Mouse (Mus musculus) spleen, postnatal 4 days (tissue): ENCODE data around the gene Adcy3.
"Not testable (repeated sequence)": the region's sequence is repeated elsewhere in the genome, so short reads cannot be mapped to it uniquely, and the experiment has no call there.

Experiments used
- DNase-seq, 2 experiments: peaks; one replicate each; pipeline ENCODE4 v3.0.0; 2022; ENCODE audit warnings: low spot score in 2 of 2

Gene Adcy3

DNA sequence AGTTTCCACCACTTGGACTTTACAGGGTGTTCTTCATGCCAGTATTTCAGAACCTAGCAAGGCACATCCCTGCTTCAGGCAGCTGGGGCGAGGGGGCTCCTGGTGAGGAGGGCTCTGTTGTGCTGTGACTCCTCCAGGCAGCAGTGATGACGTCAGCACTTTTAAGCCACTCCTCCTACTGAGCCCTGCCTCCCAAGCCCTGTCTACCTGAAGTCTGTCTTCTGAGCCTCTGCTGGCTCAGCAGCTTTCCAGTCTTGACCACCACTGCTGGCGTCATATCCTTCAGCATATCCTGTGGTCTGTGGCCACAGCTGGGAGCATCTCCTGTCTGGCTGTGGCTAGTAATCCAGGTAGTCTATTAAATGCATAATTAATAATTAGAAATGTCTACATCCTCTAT, 47.6 kb downstream of the Adcy3 start:
- no peak for DNase-seq

DNA sequence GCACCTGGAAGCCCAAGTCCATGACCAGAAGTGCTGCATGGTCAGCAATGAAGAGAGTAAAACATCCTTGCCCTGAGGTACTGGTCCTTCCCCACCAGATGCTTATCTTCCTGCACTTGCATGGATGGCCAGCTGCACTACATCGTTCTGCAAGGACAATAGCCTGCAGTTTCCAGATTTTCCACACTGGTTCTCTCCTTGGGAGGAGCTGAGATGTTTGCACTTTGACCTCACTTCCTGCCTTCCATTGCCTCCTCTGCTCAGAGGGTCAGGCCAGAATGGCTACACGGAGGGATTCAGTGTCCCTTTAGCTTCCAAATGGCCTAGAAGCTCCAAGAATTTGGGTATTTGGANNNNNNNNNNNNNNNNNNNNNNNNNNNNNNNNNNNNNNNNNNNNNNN, 51.7 kb downstream of the Adcy3 start:
- DNase-seq = no peak

DNA sequence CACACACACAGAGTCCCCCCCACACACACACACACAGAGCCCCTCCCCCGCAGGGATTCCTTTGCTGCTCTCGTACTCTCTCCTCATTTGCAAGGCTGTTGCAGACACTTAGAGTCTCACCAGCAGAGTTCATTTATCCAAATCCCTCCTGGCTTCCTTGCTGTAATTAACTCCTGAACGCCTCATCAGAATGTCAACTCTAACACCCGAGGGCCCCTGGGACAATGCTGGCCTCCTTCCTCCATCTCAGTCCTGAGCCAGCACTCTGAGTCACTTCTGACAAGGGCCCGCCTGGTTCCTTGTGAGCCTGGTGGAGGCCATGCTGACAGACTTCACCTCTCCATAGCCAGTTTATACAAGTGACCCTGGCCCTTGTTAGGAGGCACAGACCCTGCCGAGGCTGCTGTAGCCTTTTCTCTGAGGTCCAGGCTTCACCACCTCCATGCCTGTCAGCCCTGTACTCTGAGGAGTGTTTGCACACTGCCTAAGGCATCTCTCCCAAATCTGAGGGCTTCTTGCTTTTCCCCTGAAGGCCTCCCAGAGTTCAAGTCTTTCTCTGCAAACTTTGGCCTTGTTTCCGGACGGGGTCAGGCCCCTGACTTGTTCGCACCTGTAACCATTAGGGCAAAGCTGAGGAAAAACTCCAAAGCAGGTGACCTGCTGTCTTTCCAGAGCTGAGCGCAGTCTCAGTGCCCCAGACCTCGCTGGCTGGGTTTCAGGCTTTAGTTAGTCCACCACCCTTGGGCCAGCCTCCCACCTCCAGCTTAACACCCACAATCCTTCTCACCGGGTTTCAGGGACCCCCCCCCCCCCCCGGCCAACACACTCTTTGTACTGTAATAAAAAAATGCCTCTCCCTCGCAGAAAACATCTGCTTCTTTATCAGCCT, 55.5 kb downstream of the Adcy3 start:
- no peak for DNase-seq

DNA sequence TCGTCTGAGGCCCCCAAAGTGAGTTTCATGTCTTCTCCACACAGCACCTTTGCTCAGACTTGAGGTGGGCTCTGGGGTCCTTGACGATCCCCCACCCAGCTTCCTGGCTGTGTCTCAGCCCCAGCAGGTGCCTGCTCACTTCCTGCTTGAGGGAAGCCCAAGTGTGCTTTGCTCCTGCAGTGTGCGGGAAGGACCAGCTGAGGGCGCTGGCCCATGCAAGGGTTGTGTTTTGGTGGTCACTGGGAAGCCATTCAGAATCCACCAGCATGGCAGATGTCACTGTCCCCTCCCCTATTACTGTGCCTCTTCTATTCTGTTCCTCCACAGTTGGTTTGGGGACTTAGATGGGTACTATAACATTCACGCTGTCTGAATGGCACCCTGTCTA, 56.2 kb downstream of the Adcy3 start:
- no peak for DNase-seq

DNA sequence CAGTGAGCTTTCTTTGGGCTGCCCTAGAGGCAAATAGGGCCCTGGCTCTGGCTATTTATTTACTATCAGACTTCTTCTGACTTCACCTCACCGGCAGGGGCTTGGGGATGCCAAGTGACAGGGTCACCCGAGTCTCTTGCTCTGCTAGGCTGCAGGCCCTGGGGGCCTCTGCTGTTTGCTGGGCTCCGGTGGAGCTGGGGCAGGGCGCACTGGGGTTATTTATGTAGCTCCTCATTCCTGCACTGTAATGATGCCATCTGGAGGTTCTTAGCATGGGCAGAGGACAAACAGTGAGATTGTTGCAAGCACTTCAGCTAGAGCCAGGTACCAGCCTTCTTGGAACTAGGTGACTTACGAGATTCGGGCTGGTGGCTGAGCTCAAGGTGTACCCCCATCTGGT, 59.6 kb downstream of the Adcy3 start:
- DNase-seq = no peak

DNA sequence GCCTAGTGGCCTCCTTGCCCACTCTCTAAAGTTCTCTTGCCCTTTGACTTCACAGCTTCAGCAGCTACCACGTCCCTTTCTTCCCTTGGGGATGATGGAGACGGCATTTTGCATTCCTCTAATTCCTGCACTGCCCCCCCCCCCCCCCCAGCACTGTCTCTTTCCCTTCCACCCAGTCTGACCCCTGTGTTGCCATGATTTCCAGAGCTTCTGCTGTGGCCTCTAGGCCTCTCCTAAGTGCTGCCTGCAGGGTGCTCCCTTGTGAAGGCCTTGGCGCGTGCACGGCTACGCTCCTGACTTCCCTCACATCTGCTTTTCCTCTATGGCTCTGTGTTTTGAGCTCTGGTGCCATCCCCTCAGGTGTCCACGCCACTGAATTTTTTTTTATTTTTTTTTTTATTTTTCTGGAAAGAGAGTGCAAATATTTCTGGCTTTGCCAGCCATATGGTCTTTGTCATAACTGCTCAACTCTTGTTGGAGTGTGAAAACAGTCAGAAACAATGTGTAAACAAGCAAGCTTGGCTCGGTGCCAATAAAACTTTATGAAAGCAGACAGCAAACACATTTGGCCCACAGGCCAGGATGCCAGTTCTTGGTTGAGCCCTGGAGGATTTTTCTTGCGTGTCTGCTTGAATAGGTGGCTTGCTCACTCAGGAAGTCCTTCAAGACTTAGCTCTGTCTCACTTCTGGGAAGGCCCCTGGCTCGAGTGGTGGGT, 60.3 kb downstream of the Adcy3 start:
- no peak for DNase-seq

DNA sequence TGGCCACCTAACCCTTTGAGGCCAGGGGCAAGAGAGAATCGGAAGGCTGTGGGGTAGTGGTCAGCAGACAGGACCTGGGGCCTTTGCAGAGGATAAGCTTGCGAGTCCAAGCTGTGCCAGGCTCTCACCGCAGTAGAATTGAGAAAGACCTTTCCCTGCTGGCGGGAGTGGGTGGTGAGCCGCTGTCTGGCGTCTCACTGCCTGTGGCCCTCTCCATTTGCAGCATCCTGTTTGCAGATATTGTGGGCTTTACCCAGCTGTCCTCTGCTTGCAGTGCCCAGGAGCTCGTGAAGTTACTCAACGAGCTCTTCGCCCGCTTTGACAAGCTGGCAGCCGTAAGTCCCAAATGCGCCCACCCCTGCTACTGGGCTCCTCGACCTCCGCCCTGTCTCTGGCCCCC, 61.7 kb downstream of the Adcy3 start:
- no peak for DNase-seq

DNA sequence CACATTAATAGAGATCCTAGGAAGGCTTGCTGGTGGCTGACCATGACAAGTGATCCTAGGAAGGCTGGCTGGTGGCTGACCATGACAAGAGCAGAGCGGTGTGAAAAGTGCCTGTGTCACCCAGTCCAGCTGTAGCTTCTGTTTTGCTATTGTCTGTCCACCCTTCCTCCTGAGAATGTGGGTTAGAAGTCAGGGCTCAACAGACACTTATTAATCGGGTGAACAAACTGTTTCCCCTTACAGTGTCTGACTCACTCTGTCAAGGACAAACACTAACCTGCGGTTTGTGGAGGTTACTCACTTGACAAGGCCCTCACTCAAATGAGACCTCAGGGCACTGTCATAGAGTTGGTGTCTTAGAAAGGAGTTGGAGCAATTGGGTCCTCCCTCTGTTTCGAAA, 65.8 kb downstream of the Adcy3 start:
- no peak for DNase-seq

DNA sequence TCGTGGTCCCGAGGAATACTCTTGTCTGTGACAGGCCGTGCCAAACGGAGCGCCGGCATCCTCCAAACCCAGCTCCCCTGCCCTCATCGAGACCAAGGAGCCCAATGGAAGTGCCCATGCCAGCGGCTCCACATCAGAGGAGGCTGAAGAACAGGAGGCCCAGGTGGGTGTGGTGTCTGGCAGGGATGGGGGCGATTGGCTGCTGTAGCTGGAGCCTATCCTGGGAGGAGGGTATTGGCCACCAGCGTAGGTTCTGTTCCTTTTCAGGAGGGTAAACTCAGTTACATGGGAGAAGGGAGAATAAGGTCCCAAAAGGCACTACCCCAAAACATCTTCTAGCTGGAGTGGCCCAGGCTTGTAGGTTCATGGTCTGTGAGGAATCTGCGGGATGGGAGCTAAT, 66.4 kb downstream of the Adcy3 start:
- no peak for DNase-seq

DNA sequence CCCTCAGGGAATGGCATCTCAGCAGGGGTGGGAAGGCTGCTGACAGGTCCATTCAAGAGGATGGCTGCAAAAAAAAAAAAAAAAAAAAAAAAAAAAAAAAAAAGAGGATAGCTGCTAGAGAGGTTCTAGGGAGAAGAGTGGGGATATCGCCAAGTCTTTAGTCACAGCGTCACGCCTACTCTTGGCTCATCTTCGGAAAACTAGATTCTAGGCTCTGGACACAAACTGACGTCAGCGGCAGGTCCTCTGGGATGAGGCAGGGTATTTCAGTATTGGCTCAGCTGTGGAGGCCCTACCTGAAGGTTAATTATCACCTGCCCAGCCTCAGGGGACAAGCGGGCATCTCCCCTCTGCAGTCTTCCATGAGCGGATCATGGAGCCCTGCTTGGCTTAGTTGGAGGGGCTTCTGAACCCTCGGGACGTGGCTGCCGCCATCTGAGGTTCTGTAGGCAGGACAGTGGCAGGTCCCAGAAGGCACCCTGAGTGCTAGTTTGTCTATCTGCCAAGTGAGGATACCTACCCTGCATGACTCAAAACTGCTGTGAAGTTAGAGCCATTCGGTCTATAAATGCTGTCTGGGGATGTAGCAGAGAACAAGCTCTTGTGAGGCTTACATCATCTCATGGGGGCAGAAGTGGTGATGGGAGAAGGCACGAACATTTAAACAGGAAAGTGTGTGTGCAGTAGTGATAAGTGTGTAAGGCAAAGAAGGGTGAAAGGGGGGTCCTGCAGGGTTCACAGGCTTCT, 68.7 kb downstream of the Adcy3 start:
- DNase-seq = no peak

DNA sequence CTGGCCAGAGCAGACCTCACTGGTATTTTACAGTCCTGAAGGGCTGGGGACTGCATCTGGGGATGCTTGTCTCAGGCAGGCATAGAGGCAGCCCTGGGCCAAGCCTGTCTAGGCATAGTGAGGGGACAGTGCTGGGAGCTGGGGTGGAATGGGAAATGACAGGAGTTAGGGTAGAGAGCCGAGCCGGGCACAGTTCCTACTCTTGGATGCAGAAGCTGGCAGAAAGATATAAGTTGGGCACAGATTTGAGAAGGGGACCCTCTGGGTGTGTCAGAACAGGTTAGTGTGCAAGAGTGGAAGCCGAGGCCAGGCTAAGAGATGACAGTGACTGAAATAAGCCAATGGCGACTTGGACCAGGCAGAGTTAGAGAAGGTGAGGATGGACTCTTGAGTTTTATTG, 69.3 kb downstream of the Adcy3 start:
- no peak for DNase-seq

DNA sequence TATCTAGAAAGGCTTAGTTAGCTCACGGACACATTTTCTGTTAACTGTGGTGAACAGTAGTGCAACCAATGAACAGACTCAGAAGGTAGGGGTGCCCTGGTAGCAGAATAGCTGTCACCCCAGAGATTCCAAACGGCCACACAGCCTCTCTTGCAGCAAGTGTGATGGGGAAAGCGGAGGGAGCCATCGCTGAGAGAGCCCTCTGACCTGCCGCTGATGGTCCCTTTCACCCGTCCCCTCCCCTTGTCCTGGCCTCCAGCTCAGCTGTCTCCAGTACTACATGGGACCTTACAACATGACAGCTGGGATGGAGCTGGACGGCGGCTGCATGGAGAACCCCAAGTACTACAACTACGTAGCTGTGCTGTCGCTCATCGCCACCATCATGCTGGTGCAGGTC, 73.2 kb downstream of the Adcy3 start:
- DNase-seq = no peak

DNA sequence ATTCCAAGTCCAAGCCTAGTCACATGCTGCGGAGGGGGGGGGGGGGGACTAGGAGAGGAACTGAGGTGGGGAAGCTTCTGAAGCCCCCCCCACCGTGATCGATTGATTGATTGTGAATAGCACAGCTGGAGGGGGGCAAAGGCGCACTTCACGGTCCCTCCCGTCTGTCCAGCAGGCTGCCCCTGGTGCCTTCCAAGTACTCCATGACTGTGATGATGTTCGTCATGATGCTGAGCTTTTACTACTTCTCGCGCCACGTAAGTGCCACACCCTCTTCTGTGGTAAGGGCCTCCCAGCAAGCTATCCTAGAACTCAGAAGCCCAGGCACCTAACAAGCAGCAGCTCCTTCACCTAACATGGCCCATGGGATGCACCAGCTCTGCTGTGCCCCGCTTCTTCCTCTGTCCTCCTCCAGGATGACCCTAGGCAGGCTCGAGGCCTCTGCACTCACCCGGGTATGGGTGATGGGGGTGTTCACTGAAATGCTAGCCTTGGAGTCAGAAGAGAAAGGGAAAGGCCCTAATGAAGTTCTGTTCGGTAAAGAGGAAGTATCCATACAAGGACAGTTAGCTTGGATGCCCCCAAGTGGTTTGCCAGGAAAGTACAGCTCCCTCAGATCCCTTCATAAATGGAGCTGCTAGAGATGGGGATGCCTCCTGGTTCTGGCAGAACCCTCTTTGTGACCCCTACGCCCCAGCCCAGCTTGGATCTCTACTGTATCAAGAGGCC, 75.7 kb downstream of the Adcy3 start:
- DNase-seq = peak; percentile 38 to 71

DNA sequence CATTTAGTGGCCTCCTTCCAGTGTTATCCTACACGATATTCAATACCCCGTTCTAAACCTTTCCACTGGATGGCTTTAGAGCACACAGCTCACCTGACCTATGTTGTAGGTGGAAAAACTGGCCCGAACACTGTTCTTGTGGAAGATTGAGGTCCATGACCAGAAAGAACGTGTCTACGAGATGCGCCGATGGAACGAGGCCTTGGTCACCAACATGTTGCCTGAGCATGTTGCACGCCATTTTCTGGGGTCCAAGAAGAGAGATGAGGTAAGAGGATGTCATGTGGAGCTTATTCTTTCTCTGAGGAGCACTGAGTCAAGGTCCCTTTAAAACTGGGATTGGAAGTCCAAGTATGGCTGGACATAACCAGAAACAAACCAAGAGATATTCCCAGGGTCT, 76.3 kb downstream of the Adcy3 start:
- DNase-seq = no peak

DNA sequence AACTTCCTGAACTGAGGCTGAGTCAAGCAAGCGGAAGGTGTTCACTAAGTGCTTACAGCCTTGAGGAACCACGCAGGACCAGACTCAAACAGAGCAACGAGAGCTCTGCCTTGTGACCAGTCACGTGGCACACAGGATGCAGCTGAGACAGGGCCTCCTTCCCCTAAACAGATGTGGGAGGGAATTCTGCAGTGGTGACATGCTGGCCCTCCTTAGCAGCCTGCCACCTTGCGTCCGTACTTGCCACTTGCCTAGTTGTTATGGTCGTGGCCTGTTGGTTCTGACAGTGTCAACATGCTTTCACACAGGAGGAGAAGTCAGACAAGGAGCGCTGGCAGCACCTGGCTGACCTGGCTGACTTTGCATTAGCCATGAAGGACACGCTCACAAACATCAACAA, 78.3 kb downstream of the Adcy3 start:
- DNase-seq = peak in 1 of 2 experiments; percentile 45

DNA sequence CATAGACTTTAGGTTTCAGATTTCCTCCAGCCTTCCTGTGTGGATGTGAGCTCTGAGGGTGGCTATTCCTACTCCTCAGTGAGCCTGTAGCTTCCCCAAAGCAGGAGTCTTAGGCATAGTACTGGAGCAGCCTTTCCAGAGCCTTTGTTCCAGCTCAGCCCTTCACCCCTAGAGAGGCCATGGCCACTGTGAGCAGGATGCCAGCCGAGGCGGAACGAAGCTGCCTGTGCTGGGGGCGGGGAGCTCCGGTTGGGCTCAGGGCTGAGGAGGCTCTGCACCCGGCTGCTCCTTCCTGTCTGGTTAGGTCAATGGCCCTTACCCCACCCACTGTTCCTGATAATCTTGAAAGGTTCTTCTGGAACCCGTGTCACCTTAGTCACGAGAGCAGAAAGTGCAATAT, 80.0 kb downstream of the Adcy3 start:
- no peak for DNase-seq

DNA sequence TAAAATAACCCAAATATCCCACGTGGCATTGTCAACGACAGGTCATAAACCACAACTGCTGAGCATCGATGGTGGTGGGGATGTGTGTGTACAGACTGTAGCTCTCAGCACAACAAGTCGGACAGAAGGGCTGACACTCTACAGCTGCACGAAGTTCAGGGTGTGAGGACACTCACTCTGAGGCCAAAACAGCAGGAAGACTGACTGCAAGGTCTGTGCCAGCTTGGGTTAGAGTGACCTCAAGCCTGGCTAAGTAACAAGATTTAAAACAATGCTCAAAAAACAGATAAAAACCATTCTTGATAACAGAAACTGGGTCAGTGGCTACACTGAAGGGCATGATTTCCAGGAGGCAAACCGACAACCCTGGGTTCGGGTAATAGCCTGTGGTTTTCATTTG, 97.3 kb downstream of the Adcy3 start:
- DNase-seq = no peak

DNA sequence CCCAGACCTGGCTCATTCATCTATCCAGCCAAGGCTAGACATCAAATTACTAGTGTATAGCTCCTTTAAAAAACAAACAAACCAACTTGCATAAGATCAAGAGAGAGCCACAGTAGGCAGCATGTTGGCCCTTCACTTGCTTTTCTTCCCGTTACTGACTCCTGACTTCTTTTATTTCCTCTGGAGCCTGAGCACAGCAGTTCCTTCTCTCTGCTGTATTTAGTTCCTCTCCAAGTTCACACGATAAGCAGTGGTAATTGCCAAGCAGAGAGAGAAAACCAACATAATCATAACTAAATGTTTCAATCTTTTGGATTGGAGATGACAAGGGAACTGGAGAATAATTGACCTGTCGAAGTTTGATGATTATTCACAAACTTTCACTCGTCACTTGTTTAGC, 99.9 kb downstream of the Adcy3 start:
- DNase-seq = no peak

DNA sequence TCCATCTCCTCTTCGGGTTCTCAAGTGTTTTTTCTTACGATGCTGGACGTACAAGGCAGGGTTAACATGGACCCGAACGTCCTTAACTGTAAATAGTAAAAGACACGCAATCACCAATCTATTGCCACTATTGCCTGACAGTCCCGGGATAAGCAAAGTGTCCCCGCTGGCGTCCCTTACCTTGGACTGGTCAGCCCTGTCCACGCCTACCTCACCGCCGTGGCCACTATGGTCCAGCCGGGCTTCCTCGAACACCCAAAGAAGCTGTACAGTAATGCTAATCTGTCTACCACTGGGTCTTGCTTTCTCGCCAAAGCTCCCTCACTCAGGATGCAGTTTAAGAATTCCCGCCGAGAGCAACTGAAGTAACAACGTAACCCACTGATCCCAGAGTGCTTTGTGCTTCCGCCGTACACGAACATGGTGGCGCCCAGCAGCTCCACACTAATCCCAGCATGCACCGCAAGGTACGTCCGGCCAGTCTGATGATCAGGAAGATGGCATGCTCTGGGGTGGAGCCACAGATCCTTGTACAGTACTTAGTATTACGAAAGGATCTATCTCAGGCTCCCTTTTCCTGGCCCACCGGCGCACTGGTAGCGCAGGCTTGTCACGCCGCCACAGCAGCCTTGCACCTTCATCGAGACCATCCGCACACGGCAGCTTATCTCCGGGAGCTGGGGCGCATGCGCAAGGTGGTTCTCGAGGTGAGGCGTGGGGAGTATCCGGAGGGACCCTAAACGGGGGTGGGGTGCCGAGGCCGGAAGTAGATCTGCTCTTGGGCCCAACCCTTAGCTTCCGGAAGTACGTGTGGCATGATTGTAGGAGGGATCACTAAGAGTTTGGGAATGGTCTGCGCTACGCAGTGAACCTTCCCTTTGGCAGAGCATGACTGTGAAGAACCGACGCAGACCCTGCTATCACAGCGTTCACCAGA, 100.9 kb downstream of the Adcy3 start, which contains the start of the genes Ptrhd1 and Cenpo:
Ptrhd1 (plus strand) TSS at position 456 of the 937 bp plus-strand sequence.
Cenpo (minus strand) TSS at position 723 of the 937 bp plus-strand sequence.
- peak; percentile 92 to 94 for DNase-seq

DNA sequence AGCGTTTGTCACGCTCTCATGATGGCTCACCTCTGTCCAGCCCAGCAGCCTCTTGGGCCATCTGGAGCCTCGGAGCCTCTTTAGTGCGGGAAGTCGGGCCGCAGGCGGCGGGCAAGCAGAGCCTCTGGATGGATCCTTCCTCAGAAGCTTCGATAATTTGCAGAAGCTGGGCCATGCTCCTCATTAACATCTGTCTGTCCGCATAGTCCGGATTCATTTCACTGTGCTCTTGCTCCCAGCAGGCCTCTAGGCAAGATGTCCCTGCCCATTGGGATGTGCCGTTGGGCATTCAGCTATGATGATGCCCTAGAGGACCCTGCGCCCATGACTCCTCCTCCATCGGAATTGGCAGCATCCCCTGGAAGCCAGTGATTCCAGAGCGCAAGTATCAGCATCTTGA, 104.6 kb downstream of the Adcy3 start:
- no peak for DNase-seq

DNA sequence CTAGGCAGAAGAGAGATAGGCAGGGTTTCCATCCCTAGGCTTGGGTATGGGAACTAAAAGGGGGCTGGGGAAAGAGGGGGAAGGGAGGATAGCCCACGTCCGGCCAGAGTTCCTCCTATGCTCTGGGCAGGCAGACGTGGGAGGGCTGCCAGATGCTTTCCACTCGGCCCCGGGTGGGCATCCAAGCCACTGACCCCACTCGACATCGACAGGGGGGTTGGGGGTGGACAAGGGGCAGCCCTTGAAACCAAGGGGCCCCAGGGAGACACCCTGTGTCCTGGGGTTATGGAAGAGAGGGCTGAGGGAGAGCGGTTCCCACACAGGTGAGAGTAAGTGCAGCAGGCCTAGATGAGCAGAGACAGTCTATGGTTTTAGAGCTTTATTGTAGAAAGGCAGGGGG, 107.4 kb downstream of the Adcy3 start:
- not testable (repeated sequence) for DNase-seq
